Mouse (Mus musculus) bone marrow macrophage, adult 2 months (primary cell): ENCODE measurements around the gene Axdnd1.

ENCODE experiments used
- CTCF ChIP-seq: IDR thresholded peaks from 2 replicates; pipeline ENCODE4 v1.5.1; 2012; ENCODE audit warnings: low read depth, mild to moderate bottlenecking, low read length, moderate library complexity
- POLR2A ChIP-seq: IDR thresholded peaks from 2 replicates; pipeline ENCODE4 v1.6.1; 2012; ENCODE audit warnings: mild to moderate bottlenecking, low read depth, low read length, borderline replicate concordance

DNA sequence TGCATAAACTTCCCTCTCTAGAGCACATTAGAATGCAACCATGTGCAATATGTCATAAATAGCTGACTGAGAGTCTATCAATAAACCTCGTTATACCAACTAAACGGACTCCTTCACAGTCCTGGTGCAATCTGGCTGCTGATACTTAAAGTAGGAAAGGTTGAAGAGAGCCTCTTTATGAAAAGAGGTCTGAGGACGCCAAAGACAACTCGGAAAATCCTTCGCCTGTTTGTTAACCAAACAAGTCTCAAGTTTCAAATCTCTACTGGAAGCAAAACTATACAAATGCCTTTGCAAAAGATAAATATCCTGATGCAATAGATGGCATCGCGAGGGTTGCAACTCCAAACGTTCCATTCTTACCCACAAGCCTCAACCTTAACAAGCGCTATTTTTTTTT is 44.0 kb upstream of the Axdnd1 start:
- TF ChIP-seq CTCF, result no peak
- no peak for TF ChIP-seq POLR2A
